Mouse (Mus musculus): Measurements from ENCODE around the gene Aifm3.

Gene Aifm3

DNA sequence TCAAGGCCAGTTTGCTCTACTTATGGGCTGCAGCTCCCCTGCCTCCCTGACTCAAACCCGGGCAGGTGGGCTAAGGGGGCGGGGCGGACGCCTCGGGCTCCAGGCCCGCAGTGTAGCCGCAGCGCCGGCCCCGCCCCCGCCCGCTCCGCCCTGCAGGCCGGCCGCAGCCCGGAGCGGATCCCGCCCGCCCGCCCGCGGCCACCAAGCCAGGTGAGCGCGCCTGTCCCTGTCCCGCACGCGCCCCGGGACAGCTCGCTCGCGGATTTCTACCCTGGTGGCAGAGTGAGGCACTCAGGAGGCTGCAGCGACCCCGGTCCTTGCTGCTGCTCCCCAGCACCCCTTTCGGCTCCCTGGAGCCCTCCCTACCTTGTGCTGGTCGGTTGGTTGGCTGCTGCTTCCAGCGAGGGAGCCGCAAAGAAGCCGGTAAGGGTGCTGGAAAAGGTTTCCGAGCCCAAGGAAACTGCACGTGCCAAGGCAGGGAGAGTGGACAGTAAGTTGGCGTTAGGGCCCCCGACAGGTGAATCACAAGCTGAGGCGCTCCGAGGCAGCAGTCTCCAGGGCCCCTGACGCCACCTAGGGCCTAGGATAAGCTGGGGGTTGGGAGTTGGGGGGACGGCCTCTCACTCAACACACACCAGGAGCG lies at the start of gene Aifm3:
TSS of gene Aifm3 (plus strand) at position 143 of the 643 bp plus-strand sequence.
- DNase-seq (ENCODE audit: low spot score in 2 of 2), result no peak

DNA sequence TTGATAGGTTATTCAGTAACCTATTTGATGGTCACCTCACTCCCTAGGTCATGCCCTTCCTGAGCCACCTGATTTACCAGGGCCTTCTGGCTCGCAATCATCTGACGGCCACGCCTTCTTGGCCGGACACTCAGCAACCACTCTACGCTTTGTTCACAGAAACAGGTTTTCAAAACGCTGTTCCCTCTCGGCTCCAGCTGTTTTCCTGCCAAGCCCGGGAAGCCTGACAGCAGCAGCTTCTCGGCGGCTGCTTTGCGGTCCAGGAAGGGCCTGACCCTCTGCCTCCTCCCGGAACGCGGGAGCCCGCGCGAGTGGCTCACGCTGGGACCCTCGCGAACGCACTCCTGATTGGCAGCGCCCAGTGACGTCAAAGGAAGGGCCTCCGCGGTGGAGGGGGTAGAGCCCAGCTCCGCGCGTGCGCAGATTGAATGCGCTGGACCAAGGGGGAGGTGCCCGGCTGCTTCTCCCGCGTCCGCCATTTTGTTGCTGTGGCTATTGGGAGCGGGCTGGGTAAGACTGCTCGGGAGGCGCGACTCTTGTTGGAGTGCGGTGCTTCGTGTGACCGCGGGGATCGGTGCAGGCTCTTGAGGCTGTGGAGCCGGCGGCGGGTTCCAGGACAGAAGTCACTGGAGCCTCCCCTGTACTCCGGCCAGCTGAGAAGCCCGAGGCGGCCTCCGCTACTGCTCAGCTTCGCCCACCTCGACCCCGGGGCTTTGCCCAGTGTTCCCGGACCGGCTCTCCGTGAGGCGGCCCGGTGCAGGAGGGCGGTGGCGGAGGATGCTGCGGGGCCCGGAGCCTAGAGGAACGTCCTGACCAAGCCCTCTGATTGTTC lies 37.7 kb upstream of the Aifm3 start, which contains the start of gene Crkl:
TSS of gene Crkl (plus strand) at position 447 of the 832 bp plus-strand sequence.
- peak; percentile 97 for DNase-seq (ENCODE audit: low spot score in 2 of 2)

DNA sequence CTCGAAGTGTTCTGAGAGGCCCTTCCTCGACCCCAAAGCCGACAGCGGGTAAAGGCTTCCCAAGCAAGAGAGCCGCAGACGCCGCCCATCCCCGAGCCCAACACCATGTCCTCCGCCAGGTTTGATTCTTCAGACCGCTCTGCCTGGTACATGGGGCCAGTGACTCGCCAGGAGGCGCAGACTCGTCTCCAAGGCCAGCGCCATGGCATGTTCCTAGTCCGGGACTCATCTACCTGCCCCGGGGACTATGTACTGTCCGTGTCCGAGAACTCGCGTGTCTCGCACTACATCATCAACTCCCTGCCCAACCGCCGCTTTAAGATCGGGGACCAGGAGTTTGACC lies 37.1 kb upstream of the Aifm3 start:
- peak in 1 of 2 experiments; percentile 59 for DNase-seq (ENCODE audit: low spot score in 2 of 2)

DNA sequence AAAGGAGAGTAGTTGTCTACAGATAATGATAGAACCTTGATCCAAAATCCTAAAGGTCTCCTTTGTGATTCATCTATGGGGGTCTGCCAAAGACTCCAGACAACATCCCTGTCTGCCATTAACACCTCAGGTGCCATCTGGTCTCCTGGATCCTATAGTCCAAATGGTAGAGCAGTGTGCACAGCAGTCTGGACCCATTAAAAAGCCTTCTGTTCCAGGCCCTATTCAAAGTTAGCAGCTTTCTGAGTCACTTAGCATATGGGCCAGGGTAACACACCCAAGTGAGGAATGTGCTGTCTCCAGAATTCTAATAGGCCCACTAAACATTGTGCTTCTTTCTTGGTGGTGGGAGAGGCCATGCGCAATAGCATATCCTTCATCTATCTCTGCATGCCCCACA lies 32.5 kb upstream of the Aifm3 start:
- DNase-seq (ENCODE audit: low spot score in 2 of 2), result no peak

DNA sequence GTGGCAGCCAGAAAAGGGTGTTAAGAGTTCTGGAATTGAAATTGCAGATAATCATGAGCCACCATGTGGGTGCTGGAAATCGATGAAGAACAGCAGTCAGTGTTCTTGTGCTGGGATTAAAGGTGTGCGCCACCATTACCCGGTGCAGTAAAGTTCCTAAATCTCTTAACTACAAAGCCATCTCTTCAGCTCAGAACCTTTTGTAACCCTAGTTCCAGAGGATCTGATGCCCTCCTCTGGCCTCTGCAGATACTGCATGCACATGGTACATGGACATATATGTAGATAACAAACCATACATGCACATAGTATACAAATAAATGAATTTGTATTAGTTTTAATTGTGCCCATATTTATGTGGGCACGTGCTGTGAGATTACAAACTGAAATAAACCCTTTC lies 29.2 kb upstream of the Aifm3 start:
- DNase-seq (ENCODE audit: low spot score in 2 of 2), result no peak

DNA sequence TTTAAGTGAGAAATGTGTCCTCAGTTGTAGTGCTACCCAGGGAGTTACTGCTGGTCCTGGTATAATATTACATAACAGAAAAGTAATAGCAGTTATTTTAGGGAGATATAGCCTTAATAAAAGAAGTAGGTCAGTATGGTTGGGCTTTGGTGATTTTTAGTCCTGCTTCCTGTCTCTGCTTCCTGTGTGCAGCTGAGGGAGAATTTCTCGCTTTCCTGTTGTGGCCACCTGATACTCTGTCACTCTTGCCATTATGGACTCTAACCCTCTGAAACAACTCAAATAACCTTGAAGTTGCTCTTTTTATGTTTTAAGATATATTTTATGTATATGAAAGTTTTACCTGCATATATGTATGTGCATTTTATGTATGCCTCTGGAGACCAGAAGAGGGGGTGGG lies 27.8 kb upstream of the Aifm3 start:
- DNase-seq (ENCODE audit: low spot score in 2 of 2), result no peak

DNA sequence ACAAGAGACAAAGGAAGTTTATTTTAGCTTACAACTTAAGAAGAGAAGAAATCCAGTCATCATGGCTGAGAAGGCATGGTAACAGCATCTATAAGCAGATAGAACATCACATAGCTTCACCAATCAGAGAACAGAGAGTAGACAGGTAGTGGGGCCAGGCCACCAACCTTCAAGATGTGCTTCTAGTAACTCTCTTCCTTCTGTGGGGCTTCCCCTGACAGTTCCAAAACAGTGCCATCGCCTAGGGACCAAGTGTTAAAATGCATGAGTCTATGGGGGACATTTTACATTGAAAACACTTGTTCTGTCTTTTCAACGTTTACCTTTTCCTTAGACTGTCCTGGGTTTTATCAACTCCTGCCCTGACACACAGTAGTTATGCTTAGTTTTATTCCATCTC lies 26.2 kb upstream of the Aifm3 start:
- no peak for DNase-seq (ENCODE audit: low spot score in 2 of 2)

DNA sequence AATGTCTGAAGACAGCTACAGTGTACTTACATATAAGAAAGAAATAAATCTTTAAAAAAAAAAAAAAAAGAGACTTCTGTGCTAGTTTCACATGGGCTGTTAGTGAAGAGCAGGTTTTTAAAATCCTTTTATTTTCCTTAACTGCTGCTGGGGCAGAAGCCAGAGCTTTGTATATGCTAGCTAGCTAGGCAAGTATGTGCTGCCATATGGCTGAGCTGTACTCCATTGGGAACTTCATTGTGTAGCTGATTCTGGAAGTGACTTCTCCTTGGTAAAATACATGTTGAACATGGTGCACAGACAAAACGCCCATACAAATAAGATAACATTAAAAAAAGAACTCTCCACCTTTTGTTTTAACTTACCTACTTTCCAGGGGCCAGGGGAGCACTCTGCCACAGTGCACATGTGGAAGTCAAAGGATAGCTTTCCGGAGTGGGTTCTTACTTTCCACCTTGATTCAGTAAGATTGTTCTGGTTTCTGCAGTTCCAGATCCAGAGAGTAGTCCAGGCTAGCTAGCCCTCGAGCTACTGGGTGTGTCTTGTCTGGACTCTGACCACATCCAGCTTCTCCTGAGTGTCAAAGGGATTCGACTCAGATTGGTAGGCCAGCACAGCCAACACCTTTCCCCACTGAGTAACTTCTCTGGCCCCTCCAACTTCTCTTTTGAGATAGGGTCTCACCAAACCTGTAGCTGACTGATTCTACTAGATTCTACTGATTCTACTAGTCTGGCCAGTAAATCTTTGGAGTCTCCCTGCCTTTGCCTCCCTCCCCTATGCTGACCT lies 22.3 kb upstream of the Aifm3 start:
- DNase-seq (ENCODE audit: low spot score in 2 of 2), result no peak

DNA sequence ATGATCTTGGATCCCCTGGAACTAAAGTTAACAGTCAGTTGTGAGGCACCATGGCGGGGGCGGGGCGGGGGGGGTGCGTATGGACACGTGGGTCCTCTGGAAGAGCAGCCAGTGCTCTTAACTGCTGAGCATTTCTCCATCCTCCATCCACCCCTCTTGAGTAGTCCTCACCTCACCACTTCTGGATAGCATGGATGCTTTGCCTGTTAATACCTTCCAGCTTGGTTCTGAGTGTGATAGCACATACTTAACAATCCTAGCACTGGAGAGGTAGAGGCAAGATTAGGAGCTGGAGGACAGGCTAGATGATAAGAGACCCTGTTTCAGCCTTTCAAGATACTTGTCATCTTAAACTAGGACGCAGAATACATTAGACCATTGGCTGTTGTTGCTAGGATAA lies 16.9 kb upstream of the Aifm3 start:
- no peak for DNase-seq (ENCODE audit: low spot score in 2 of 2)

DNA sequence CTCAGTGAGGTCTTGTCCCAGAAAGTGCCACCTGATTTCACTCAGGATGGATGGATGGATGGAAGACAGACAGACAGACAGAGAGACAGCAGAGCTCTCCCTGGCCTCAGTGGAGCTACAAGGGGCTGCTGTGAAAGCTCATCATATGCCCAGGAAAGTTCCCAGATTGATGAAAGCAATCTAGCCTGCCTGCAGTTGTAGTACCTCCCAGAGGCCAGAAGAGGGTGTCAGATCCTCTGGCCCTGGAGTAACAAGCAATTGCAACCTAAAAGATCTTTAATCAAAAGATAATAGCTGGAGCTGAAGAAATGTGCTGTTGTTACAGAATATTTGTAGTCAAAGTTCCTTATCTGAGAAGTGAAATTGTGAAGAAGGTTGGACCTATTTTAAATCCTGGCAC lies 15.3 kb upstream of the Aifm3 start:
- no peak for DNase-seq (ENCODE audit: low spot score in 2 of 2)

DNA sequence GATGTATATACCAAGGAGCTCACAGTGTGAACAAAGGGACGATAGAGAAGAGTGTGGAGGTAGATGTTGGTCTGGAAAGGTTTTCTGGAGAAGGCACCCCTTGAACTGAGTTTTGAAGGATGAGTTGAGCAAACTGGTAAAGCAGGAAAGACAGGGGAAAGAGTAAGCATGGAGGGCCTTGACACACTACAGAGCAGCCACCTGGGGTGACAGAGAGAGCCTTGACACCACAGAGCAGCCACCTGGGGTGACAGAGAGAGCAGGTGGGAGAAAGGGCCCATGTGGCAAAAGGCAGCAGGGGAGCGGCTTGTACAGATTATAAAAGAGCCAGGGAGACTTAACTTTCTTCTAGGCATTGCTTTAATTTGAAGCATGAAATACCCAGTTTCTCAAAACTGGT lies 14.7 kb upstream of the Aifm3 start:
- DNase-seq (ENCODE audit: low spot score in 2 of 2), result no peak

DNA sequence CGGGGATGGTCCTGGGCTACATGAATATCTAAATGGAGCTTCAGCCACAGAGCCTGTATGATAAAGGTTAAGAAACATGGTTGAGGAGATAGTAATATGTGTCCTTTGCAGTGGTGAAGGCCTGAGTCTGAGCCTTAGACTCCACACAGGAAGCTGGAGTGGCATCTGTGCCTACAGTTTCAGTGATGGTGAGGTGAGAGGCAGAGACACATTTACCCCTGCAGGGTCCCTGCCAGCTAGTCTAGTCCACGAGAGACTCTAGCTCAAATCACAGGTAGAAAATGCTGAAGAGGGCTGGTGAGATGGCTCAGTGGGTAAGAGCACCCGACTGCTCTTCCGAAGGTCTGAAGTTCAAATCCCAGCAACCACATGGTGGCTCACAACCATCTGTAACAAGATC lies 14.1 kb upstream of the Aifm3 start:
- no peak for DNase-seq (ENCODE audit: low spot score in 2 of 2)

DNA sequence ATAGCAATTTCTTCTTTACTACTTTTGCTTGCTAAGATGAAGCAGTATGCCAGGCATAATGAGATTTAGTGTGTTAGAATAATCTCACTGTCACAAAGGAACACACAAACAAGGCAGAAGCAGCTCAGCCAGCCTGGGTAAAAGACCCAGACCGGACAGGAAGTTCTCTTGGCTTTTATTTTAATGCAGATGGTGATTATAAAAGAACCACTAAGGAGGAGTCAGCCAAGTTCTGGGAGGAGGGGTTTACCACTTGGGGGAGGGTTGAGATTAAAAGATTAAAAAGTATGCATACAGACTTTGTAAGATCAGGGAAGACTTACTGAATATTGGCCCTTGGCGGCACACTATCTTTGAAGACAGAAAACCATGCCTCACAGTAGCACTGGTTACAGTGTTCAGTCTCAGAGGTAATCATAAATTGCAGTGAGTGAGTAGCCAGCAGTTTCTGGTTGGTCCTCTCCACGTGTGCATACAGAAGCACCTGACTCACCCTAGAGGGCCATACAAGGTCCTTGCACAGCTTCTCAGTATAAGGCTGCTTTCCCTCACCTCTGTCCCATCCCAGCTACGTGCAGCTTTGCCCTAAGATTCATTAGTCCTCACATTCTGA lies 11.0 kb upstream of the Aifm3 start:
- no peak for DNase-seq (ENCODE audit: low spot score in 2 of 2)

DNA sequence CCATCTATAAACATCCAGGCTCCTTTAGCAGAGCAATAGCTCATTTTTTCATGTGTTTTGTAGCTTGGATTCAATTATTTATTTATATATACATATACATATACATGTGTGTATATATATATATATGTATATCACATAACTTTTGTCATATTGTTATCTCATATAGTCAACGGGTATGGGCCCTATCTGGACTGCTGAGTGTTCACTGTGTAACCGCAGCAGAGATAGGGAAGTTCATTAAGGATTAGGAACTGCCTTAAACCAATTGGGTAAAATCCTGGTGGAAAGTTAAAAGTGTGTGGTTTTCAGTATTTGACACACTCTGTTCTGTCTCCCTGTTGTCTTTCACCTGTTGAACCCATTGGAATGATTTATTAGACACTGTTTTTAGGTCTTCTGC lies 7.9 kb upstream of the Aifm3 start:
- no peak for DNase-seq (ENCODE audit: low spot score in 2 of 2)

DNA sequence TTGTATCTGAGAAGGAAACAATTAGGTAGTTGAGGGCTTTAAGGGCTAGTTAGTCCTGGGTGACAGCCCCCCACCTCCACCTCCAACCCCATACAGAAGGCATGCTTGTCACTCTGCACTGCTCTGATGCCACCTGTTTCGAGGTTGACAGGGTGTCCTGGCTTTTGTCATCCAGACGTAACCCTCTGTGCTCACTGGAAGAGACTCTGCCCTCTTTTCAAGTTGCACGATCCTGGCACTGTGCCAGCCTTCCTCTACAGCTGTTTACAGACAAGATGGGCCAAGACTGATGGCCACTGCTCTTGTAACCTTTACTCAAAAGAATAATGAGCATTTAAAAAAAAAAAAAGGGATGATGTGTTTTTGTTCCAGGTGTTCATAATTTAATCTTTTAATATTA lies 2.9 kb upstream of the Aifm3 start:
- no peak for DNase-seq (ENCODE audit: low spot score in 2 of 2)

DNA sequence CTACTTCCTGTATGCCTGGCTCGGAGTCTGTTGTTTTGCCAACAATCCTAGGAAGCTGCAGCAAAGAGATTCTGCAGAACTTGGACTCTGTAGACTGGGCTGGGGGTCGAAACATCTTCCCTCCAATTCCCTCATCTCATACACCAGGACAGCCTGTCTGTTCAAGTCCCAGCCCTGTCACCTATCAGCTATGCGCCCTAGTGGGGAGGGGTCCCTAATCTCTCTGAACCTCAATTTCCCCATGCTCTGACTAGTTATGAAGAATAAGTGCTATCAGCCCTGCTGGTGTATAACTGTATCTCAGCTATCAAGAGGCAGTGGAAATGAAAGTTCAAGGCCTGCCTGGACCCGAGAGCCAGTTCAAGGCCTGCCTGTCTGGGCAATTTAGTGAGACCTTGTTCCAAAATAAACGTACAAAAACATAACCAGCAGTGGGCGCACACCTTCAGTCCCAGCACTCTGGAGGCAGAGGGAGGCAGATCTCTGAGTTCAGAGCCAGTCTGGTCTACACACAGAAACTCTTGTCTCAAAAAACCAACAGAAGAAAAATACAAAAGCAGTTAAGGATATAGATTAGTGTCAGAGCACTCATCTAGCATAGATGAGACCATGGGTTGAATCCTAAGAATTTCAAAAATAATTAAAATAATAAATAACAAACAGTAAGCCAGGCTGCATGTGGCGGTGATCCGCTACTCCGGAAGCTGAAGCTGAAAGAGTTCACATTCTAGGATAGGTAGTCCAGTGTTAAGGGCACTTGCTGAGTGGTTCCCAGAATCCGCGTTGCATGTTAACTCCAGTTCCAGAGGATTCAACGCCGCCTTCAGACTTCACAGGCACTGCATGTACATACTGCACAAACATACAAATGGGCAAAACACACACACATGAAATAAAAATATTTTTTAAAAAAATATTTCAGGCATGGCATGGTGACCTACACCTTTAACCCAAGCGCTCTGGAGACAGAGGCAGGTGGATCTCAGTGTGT lies 638 bp upstream of the Aifm3 start:
- no peak for DNase-seq (ENCODE audit: low spot score in 2 of 2)

DNA sequence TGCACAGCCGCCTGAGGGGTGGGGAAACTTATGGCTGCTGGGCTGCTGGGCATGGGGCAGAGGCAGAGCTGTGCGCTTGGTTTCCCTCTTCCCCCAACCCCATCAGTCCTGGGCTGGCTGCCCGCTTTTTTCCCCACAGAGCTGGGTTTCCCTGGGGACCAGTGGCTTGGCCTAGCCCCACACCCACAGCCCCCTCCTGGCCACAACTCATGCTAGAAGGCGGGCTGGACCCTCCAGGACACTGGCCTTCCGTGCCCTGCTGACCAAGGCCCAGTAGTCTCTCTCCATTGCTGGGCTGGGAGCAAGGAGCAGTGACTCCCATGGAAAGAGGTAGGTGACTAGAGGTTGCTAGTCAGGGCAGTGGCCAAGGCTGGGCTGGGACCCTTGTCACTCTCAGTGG lies 1.7 kb downstream of the Aifm3 start:
- DNase-seq (ENCODE audit: low spot score in 2 of 2), result no peak

DNA sequence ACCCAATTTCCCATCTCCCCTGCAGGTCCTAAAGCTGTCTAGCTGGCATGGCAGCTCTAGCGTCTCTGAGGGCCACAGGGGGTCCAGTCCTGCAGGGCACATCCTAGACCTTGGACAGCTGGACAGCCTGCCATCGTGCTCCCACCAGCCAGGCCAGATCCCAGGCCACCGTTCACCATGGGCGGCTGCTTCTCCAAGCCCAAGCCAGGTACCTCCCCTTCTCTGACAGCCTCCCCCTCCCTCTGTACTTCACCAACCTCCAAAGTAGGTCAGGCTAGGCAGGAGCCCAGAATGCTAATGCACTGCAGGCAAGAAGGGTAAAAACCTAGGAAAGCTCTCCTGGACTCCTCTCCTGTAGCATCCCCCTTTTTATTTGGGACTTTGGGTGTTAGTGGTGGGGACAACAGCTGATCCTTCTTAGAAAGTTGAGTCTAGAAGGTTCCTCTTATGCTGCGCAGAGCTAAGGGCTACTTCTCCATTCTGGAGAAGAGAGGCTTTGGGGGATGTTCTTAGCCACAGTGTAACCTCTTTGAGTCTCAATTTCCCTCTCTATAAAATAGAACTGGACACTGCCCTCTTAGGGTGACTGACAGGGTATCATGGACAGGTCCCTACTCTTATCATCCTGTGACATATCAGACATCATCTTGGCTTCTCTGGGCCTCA lies 2.6 kb downstream of the Aifm3 start:
- no peak for DNase-seq (ENCODE audit: low spot score in 2 of 2)

DNA sequence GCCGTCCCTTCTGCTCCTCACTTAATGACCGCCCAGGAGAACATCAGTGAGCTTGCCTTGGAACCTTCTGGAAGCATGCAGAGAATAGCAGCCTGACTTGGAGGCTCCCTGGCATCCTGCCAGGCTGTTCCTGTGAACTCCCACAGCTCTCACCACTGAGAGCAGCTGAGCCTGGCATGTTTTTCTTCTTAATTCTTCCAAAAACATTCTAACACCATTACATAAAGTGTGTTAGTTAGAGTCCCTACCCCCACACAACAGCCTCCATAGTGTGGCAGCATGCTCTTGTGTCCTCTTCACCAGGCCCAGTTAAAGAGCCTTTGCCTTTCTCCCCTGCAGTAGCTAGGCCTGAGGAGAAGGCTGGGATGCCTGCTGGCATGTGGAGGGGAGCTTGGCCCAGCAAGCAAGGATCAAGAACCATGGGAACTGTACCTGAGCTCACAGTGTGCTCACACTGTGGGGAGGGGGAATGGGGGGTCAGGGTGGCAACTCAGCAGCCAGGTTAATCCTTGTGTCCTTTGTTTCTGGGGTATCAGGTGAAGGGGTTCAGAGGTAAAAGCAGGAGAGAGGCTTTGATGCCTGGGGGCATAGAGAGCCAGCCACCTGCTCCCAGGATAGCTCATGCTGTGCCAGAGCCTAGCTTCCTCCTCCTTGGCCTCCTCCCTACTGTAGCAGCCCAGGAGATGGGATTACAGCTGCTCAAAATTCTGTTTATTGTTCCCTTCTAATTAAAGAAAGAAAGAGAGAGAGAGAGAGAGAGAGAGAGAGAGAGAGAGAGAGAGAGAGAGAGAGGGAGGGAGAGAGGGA lies 7.3 kb downstream of the Aifm3 start:
- peak; percentile 45 to 74 for DNase-seq (ENCODE audit: low spot score in 2 of 2)

All from urinary bladder, postnatal 4 days (tissue).